Mouse (Mus musculus) hindlimb bud, embryonic 11.5 days (tissue): ENCODE measurements around the gene Erich4.

Experiments used
- DNase-seq: peaks from one replicate; pipeline ENCODE4 v3.0.0-alpha.2; 2012; ENCODE audit warnings: low read depth, low spot score; ENCODE audit errors: extremely low spot score

Gene Erich4

GRCm38 (mm10) chr7:25615706-25616011 is at the start of gene Erich4:
TSS of gene Erich4 (minus strand) at chr7:25615892.
- no peak for DNase-seq

GRCm38 (mm10) chr7:25658657-25659472 is 43.2 kb upstream of the Erich4 start, which contains the start of the genes Bckdha and Exosc5:
TSS of gene Bckdha (minus strand) at chr7:25658981.
TSS of gene Exosc5 (plus strand) at chr7:25659164.
- DNase-seq: peak; percentile 99

- DNase-seq: no peak
Observed at GRCm38 (mm10) chr7:25657785-25658184, 42.1 kb upstream of the Erich4 start.

GRCm38 (mm10) chr7:25655601-25656428 is 40.1 kb upstream of the Erich4 start:
- DNase-seq: no peak

- no peak for DNase-seq
Observed at GRCm38 (mm10) chr7:25652244-25652759, 36.6 kb upstream of the Erich4 start.

GRCm38 (mm10) chr7:25651281-25651680 is 35.6 kb upstream of the Erich4 start:
- DNase-seq: no peak

GRCm38 (mm10) chr7:25649839-25650238 is 34.1 kb upstream of the Erich4 start:
- DNase-seq: no peak

- no peak for DNase-seq
Observed at GRCm38 (mm10) chr7:25647574-25648123, 32.0 kb upstream of the Erich4 start.

GRCm38 (mm10) chr7:25645074-25645473 is 29.4 kb upstream of the Erich4 start:
- DNase-seq: no peak

GRCm38 (mm10) chr7:25644631-25645030 is 28.9 kb upstream of the Erich4 start:
- DNase-seq: no peak

GRCm38 (mm10) chr7:25644136-25644535 is 28.4 kb upstream of the Erich4 start:
- no peak for DNase-seq

GRCm38 (mm10) chr7:25639754-25640153 is 24.1 kb upstream of the Erich4 start:
- no peak for DNase-seq

GRCm38 (mm10) chr7:25637099-25637498 is 21.4 kb upstream of the Erich4 start:
- no peak for DNase-seq

GRCm38 (mm10) chr7:25636373-25636772 is 20.7 kb upstream of the Erich4 start:
- DNase-seq: no peak

GRCm38 (mm10) chr7:25632679-25633078 is 17.0 kb upstream of the Erich4 start:
- no peak for DNase-seq

GRCm38 (mm10) chr7:25628323-25628620 is 12.6 kb upstream of the Erich4 start:
- DNase-seq: no peak

GRCm38 (mm10) chr7:25627431-25628322 is 12.0 kb upstream of the Erich4 start:
- DNase-seq: no peak

GRCm38 (mm10) chr7:25626509-25627430 is 11.1 kb upstream of the Erich4 start, which contains the start of gene B3gnt8:
TSS of gene B3gnt8 (plus strand) at chr7:25626654.
- DNase-seq: no peak

GRCm38 (mm10) chr7:25625594-25626250 is 10.0 kb upstream of the Erich4 start:
- no peak for DNase-seq
